Mouse (Mus musculus) activated CD4-positive, CD25-positive, alpha-beta regulatory T cell, adult 4 months (primary cell): ENCODE data around the gene Cacna1a. TPM values are rescaled to one million over a fixed set of nuclear protein-coding genes. Genes with fewer than 3 reads are reported as not detected.
"Not testable (repeated sequence)": the region's sequence is repeated elsewhere in the genome, so short reads cannot be mapped to it uniquely, and the experiment has no call there.

ENCODE experiments used
- ATAC-seq: one replicate; pipeline ENCODE4 v1.8.0; 2017
- polyA plus RNA-seq, 2 experiments: library from polyadenylated mRNA; unstranded; fragments of 100-300 nt; shearing (Covaris generic); gene quantifications; one replicate each; pipeline ENCODE4 v1.2.1; 2017

Cacna1a gene
- polyA plus RNA-seq, 2 experiments from 2014 or later = 5.8 to 10.5 TPM

DNA sequence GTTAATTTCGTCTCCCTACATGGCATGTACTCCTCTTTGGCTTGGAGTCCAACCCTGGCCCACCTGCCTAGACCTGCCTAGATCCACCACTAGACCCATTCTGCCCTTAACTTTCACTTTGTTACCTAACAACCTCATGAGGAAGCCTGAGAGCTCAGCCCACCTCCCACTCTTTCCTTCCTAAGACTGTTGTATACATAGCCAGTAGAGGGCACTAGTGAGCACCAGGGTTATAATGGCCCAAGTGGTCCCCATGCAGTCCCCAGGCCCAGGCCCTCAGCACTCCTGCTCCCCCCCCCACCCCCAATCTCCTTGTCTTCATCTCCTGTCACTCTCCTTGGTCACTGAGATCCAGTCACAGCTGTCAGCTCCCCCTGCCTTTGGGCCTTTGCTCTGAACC is 86.2 kb downstream of the Cacna1a start:
- ATAC-seq = no peak

DNA sequence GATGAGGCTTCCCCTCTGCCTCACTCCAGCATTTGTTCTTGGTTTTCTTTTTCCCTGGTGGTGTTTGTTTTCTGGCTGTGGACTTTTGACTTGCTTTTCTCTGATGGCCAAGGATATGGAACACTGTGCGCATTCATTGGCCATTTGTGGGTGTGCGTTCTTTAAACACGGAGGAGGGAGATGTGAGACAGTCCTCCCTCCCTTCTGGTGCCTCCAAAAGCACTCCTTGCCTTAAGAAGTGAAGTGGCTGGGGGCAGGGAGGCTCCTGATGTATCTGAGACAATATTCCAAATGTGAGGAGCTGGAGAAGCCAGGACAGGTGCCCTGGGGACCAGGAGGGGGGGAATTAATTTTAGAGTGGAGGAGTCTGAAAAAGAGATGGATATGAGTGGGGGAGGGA is 89.1 kb downstream of the Cacna1a start:
- ATAC-seq = no peak

DNA sequence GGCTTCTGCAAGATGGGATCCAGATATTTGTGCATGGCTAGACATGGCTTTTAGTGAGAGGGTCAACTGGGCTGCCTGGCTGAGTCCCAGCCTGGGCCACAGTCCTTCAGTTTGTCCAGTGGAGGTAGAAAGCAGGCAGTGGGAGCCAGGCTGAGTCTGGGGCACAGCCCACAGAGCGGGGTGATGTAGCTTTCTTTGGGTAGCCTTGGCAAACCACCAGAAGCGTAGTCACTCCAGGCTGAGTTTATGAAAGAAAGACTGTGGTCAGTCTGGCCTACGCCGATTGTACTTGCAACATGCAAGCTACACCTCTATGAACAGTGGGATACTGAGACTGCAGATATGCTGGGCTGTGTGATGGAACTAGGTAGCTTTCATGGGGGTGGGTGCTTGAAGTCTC is 94.8 kb downstream of the Cacna1a start:
- no peak for ATAC-seq

DNA sequence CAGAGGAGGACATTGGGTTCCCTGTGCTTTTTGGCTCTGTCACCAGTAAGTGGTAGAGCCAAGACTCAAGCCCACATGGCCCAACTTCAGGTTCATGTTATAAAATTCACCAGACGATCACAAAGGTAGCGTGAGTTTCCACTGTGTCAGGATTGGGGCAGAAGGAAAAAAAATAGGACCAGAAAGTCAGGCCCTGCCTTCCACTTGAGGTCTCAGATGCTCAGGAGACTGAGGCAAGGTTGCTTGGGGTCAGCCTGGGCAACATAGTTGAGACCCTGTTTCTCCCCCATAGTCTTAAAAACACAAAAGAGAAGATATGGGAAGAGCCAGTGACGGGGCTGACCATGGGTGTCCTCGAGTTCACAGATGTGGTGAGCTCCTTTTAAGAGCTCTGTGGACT is 97.1 kb downstream of the Cacna1a start:
- no peak for ATAC-seq

DNA sequence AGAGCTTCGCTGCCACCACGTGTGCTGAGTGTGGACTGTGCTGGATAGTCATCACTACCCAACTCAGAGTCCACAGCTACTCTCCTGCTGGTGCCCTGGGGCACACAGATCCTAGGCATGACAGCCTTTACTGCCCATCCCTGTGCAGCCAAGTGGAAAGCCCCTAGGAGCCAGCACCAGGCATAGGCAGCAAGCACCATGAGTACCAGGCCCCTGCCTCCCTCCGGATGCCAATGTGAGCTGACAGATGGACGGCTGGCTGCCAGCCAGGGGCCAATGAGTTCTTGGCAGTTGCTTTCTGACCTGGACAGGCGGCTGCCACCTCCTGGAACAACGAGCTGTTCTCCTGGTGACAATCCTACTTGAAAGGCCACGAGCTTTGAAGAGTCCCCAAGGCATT is 97.6 kb downstream of the Cacna1a start:
- ATAC-seq = no peak

DNA sequence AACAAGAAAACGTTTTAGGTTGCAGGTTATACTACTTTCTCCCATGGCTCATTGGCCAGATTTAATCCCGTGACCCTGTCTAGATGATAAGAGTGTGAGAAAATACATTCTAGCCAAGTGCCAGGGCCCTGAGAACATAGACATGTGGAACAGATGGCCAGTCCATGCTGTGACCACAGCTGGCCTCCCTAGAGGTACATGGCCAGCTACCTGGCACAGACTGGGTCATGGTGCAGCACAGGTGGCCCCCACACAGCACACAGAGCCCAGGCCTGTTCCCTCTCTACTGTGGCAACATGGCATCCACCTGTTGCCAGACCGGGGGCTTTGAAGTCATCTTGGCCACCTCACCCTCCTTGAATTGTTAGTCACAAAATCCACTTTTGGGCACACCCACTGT is 101.0 kb downstream of the Cacna1a start:
- no peak for ATAC-seq

DNA sequence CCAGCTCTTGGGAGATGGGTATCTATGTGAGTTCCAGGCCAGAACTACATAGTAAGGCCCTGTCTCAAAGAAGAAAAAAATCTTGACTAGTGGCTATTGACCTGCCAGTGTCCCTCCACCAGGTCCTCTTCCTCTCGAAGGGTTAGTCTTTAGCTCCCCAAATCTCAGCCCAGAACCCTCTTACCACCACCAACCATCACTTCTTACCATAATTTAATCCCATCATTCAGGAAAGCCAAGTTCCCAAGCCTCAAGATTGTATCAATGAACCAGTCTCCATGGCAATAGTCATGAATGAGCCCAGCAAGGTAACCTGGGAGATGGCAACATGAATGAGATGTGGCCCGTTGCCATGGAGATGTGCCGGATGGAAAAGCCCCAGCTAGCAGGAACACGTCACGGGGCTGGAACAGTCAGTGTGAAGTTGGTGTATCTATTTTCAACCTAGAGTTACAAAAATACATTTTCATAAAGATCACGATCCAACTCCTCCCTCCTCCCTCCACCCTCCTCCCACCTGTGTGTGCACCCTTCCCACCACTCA is 106.4 kb downstream of the Cacna1a start:
- ATAC-seq = no peak

DNA sequence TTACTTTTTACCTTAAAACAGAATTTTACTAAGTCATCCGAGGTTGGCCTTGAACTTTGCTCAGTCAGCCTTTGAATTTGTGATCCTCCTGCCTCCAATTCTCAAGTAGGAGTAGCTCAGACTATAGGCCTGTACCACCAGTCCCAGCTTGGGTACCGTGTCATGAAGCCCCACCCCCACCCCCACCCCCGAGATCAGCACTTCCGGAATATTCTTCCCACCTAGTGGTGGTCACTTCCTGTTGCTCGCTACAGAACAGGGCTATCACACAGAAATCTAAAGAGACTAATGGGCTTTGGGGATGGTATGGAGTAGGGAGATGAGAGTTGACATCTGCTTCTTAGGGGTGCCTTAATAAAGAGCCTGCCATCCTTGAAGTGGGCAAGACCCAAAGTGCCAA is 112.9 kb downstream of the Cacna1a start:
- ATAC-seq = no peak

DNA sequence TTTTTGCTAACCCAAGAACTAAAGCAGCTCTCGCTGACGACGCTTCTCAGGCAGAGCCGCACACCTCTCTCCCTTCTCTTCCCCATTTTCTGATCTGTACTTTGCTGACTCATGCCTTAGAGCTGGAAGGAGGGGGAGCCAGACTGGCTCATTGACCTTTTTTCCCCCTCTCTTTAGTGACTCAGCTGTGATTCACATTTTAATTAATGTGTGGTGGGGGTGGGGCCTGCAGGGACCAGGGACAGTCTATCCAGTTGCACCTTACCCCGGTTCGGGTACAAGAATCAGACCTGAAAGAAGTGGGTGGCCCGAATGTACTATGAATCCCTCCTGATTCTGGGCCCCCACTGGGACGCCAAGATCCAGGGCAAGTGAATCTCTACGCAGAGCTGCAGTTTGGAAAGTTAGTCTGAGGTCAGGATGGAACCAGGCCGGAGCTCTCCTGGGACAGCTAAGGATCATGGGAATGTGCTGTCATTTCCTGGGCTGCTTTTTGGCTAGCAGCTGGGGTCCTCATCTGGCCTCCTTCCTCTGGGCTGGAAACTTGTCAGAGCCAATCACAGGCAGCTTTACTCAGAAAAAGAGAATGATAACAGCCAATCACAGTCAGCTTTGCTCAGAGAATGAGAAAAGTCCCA is 113.5 kb downstream of the Cacna1a start:
- no peak for ATAC-seq

DNA sequence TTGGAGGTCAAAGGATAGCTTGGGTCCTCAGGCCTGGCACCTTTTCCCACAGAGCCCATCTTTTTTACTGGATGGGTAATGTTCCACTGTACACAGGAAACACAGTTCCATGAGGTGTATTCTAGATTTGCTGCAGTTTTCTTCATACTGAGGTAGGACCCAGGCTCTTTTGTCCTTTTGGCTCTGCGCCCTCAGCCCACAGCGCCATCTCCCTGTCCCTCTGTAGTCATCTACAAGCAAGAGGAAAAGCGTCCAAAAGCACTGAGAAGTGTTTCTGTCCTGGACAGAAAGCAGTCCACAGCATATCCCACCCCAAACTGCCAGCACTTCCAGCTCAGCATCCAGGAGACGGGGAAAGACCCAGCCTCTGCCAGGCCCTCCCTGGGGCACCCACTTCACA is 114.4 kb downstream of the Cacna1a start:
- no peak for ATAC-seq

DNA sequence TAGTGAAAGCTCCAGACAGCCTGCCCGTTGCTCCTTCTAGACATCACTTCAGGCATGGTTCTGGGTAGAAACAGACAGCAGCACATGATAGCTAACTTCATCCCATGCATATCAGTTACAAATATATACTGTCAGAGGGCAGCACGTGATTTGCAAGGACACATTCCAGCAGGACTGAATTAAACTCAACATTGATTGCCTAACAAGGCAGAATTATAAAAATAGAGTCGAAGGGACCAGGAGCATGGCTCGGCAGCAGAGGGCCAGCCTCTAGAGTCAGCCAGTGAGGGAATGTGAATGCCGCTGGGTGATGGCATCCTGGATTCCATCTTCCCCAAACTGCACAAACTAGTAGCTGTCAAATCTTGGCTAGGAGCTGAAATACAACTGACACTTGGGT is 119.0 kb downstream of the Cacna1a start:
- ATAC-seq = no peak

DNA sequence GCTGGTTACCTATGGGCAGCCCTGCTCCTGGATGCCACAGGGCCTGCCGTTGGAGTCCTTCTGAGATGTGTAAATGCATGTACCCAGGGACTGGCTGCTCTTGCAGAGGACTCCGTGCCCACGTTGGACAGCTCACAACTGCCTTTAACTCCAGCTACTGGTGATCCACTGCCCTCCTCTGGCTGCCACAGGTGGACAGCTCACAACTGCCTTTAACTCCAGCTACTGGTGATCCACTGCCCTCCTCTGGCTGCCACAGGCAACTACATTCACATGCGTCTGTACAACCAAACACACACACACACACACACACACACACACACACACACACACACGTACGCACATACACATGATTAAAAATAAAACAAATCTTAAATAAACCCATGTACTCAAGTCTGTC is 121.5 kb downstream of the Cacna1a start:
- not testable (repeated sequence) for ATAC-seq

DNA sequence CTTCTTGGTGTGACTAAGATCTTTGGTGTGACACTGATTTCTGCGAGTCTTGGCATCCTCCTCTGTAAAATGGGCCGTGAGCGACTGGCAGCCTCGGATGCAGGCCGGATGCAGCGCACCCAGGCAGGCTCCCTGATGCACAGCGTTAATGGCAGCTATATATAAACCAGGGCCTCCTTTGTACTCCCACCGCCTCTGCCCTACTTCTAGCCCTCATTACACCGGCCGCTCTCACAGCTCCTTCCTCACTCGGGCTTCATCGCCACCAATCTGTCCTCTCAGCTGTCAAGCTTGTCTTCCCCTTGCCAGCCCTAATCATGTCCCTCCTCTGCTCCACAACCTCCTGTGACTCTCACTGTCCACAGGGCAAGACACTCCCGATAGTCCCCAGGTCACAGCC is 123.4 kb downstream of the Cacna1a start:
- no peak for ATAC-seq

DNA sequence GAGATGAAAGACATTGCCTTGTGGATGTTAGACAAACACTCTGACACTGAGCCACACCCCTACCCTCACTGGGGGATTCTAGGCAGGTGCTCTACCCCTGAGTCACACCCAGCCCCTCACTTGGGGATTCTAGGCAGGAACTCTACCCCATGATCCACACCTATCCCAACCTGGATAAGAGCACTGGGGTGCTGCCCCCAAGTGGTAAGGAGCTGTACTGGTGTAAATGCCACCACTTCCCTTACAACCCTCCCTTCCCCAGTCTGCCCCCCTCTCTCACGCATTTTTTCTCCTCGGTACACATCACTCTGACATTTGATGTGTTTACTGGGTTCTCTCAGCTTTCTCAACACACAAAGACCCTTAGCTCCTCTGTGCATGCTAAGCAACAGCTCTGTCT is 125.5 kb downstream of the Cacna1a start:
- ATAC-seq = no peak

DNA sequence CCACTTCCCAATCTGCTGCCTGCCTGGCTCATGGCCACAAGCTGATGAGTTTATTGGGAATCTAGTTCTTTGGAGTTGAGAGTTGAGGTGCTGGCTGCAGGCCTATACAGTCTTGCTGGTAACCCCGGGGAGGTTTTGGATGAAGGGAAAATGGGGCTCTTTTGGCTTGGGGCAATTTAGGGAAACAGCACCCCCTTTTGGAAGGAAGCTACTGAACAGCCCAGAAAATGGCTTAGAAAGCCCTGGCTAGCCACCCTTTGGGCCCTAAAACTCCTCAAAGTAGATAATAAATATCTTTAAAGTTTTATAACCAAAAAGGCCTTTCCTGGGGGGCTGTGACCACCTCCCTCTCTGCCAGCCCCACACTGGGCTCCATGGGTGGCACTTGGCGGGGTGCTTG is 129.9 kb downstream of the Cacna1a start:
- no peak for ATAC-seq

DNA sequence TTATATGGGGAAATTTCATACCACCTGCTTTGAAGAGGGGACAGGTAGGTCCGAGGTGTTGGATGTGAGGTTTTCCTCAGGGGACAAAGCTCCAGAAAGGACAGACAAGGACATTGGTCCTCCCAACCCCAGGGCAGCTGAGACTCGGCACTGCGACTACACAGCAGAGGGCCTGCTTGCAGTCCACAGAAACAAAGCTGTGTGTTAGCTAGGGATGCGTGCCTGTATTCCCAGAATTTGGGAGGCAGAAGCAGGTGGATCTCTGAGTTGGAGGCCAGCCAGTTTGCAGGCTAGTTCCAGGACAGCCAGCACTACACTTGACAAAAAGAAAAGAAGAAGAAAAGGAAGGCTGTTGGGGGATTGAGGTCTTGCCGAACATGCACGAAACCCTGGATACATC is 130.5 kb downstream of the Cacna1a start:
- no peak for ATAC-seq

DNA sequence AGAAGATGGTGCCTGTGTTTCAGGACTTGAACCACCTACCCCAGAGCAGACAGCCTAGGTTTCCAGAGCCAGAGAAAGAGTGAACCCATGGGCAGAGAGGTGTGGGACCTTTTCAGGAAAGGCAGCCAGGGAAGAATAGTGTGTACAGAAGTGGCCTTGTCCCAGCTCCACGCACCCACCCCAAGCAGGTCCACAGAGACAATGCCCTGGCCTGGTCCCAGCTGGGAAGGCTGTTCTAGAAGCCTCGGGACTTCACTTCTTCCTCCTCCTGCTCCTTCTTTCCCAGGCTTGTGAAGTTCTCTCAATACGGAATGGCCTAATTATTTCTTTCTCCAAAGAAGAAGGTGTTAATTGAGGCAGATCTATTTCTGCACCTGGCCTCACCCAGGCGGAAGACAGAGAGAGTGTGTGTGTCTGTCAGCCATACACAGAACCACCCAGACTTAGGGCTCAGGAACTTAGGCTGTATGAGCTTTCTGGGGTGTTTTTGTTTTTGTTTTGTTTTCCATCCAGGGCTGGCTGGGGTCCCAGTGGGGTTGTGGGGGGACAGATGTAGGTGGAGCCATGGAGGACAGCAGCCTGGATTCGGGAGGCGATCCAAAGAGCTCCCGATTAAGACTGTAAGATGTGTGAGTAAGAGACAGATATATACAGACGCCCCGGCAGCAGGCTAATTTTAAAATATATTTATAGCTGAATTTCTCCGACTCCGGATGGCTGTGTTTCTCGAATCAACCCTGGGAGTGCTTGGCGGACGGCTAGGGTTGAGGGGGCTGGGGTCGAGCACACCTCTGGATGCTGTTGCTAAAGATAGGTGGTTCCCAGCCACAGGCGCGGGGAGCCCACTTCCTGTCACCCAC is 131.8 kb downstream of the Cacna1a start:
- ATAC-seq = no peak

DNA sequence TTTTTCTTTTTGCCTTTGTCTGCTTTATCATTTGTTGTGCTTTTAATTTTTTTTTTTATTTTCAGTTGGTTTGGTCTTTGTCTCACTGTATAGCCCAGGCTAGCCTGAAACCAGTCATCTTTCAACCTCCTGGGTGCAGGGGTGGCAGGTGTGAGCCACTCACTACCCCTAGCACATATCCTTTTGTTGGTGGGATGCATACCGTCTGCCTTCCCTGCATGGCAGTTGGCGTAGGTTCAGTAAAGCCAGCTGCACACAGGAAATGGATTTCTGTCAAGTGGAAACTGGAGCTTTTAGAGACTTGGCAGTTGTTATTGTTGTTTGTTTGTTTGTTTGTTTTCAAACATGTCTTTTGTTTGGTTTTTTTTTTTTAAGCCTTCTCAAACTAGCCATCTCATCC is 132.8 kb downstream of the Cacna1a start:
- ATAC-seq = no peak

DNA sequence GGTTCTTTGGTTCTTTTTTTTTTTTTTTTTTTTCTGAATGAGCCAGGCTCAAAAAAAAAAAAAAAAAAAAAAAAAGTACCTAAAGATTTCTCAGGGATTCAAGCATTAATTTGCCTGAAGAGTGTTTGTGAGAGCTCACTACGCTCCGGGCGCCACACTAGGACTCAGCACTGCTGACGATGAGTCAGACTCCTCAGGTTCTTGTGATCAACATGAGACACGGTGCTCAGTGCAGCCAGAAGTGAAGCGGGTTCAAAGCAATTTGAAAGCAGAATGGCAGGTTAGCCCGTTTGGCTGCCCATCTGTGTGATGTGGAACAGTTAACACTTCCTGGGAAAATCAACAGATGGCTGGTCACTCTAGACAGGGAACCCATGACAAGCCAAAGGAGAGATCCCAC is 139.8 kb downstream of the Cacna1a start:
- ATAC-seq = no peak

DNA sequence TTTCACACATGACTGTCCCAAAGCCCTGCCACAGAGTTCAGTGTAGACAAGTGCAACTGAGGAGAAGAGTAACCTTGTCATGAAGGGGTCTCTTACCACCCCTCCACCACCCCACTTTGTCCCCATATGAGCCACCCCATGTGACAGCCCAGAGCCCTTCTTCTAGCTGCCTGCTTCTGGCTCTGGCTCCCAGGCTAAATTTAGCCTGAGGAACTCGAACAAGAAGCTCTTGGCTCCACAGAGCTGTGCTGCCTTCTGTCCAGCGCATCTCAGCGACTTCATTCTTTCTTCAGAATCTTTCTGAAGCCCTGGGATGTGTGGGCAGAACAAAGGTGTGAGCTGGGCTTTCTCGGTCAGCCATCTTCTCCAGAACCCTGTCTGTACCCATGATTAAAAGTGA is 141.3 kb downstream of the Cacna1a start:
- no peak for ATAC-seq

DNA sequence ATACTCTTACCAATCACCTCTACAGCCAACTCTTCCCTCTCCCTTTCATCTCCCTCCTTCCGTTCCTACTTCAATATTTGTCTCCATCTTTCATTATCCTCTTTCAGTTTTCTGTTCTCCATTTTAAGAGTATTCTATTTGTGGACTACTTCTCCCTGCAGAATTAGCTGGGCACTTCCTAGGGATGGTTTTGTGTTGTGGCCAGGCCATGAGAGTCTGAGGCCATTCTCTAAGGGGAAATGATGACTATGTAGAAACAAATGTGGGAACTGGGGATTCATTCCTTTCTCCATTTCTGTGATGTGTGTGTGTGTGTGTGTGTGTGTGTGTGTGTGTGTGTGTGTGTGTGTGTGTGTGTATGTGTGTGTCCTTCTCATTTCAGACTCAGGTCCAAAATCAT is 144.5 kb downstream of the Cacna1a start:
- ATAC-seq = no peak

DNA sequence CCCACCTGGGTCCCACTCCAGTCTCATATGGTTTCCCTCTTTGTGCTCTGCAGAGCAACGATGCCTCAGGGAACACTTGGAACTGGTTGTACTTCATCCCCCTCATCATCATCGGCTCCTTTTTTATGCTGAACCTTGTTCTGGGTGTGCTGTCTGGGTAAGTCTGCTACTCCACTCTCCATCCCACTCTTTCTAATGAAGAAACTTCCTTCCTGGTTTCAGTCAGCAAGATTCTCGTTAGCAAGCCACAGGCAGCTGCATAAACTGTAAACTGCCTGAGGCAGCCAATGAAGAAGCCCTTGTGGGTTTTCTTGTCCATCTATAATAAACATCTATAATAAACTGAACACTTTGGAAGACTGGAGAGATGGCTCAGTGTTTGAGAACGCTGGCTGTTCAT is 145.1 kb downstream of the Cacna1a start:
- no peak for ATAC-seq

DNA sequence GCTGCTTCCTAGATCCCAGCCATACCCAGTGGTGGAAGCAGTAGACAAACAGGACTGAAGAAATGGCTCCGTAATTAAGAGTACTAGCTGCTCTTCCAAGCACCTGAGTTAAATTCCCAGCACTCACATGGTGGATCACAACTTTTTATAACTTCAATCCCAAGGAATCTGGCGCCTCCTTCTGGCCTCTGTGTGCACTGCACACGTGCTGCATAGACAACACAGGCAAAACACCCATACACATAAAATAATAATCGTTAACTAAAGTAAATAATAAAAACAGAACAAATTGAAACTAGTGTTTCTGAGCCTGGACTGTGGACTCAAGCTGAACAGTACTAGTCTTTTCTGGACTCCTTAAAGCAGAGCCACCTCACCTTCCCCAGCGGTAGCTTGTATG is 148.7 kb downstream of the Cacna1a start:
- ATAC-seq = no peak

DNA sequence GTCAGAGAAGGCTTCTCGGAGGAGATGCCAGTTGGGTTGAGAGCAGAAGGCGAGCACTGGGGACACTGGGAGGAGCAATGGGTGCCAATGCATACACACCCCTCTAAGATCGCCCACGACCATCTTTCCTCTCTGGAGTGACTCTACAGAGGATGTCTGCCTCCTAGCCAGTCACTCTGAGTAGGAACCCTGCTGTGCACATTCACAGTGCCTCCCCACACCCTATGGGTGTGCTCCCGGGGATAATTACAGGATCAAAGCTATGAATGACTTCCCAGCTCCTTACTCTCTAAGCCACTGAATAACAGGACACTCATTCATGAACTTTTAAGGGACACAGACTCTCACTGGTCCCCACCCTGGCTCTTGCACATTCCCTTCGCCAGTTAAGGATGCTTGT is 151.1 kb downstream of the Cacna1a start:
- ATAC-seq = no peak
